Mouse (Mus musculus) ovary, postnatal 36 days (tissue): ENCODE data around the gene Impad1.

ENCODE experiments used
- DNase-seq: peaks from one replicate; pipeline ENCODE4 v3.0.0; 2022; ENCODE audit warnings: low spot score, mixed read lengths

Gene Impad1

GRCm38 (mm10) chr4:4792992-4793834 is at the start of gene Impad1:
Gene Impad1, minus strand, starts transcription at chr4:4793355.
- DNase-seq, result peak; percentile 89

GRCm38 (mm10) chr4:4840145-4840544 is 47.0 kb upstream of the Impad1 start:
- no peak for DNase-seq

DNA sequence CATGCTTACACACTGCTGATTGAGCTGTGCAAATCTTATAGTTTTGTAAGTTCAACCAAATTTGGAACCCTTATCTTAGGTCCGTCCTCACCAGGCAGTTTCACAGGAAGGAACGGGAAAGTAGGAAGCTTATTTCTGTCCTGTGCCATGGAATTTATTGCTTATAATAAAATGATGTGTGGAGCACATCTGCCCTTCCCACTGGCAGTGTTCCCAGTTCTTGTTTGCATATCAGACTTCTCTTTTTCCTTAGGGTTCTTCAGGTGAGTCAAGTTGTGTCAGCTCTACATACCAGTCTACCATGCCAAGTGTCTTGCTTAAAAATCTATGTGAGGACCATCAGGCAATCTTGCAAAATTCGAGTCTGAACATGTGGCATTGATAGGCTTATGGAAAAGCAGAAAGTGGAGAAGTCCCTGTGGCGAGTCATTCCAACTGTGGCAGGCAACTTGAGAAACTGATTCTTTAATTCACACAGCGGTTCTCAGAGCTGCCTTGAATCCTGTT is 40.7 kb upstream of the Impad1 start:
- no peak for DNase-seq

- DNase-seq, result no peak
Measured at GRCm38 (mm10) chr4:4828131-4828530, 35.0 kb upstream of the Impad1 start.

DNA sequence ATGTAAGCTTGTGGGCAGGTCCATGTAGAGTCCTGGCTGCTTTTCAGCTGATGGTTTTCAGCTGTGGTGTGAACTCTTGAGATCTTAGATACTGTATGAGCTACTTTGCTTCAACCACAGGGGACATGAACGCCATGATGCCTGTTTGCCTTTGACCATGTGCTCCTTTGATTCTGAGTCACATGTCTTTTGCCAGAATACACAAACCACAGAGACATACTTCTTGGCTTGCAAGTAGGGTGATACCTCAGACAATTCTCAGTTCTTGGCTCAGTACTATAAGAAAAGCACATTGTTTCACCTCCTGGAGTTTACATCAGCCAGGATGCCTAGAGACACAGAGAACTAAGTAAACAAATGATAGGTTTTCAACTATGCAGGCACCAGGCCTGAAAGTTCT is 29.0 kb upstream of the Impad1 start:
- DNase-seq, result no peak

GRCm38 (mm10) chr4:4792141-4792991 is 789 bp downstream of the Impad1 start:
- DNase-seq, result peak; percentile 56

DNA sequence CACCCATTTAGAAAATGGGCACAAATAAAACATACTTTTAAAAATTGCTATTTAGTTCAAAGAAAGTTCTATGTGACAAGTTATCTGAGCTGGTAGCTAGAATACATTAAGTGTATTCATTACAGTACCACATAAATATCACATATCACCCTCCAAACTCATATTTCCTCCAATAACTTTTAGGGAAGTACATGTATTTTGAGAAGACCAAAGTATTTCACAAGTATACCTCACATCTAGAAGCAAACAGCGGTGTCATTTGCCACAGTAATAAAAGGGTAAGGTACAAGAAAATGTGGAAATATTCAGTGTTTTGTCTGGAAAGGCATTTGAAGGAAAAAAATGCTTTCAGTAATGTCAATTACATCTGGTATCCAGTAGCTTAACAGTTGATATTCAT is 2.0 kb downstream of the Impad1 start:
- DNase-seq, result no peak

DNA sequence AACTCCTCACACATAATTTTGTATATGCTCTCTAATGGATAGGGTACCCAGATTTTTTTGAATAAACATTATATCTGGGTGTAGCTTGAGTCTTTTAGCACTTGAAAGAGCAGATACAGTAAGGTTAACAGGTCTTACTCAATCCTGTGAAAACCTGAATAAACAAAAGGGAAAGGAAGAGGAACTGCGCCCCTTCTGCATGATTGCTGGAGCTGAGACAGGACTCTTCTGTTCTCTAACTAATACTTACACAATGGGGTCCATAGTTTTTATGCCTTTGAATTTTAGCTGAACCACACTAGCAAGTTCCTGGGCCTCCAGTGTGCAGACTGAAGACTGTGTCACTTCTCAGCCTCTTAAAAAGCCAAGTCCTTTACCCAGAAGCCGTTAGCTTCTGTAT is 8.0 kb downstream of the Impad1 start:
- DNase-seq, result no peak

GRCm38 (mm10) chr4:4784305-4784704 is 8.8 kb downstream of the Impad1 start:
- DNase-seq, result no peak

GRCm38 (mm10) chr4:4783686-4783957 is 9.5 kb downstream of the Impad1 start:
- DNase-seq, result no peak

- no peak for DNase-seq
Measured at GRCm38 (mm10) chr4:4782882-4783685, 10.1 kb downstream of the Impad1 start.

DNA sequence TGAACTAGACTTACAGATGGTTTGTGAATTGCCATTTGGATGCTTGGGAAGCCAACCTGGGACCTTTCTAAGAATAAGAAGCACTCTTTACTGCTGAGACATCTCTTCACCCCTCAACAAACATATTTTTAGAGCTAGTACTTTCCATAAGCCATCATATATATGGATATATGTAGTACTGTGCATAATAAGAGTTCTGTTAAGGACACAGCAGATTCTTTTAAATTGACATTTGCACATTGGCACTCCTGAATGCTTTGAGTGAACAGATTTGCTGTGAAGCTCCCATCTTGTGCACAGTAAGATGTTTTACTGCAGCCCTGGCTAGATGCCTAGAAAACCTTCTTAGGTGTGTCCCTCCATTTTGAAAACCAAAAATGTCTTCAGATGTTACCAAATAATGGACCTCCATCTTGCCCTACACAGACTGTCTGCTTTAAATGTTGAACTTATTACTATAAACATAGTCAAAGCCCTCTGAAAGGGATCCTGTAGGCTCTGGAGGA is 13.8 kb downstream of the Impad1 start:
- DNase-seq, result no peak

- DNase-seq, result no peak
Measured at GRCm38 (mm10) chr4:4771523-4772114, 21.5 kb downstream of the Impad1 start.

- DNase-seq, result no peak
Measured at GRCm38 (mm10) chr4:4765806-4766205, 27.3 kb downstream of the Impad1 start.

- DNase-seq, result no peak
Measured at GRCm38 (mm10) chr4:4758376-4758775, 34.8 kb downstream of the Impad1 start.

DNA sequence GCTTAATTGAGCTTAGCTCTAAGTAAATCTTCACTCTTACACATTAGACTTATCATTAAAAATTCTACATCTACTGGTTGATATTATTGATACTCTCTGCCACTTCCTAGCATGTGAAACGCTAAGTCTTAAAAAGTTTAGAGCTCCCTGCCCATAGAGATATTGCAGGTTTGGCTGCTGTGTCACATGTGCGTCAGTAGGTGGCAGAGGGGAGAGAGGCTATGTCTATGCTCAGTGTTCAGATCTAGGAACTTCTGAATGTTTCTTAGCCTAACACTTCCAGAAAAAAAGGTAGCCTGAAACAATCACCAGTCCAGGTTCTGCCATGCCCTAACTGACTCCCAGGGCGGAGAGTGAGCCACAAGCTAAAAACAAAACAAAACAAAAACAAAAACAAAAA is 63.7 kb downstream of the Impad1 start:
- no peak for DNase-seq

DNA sequence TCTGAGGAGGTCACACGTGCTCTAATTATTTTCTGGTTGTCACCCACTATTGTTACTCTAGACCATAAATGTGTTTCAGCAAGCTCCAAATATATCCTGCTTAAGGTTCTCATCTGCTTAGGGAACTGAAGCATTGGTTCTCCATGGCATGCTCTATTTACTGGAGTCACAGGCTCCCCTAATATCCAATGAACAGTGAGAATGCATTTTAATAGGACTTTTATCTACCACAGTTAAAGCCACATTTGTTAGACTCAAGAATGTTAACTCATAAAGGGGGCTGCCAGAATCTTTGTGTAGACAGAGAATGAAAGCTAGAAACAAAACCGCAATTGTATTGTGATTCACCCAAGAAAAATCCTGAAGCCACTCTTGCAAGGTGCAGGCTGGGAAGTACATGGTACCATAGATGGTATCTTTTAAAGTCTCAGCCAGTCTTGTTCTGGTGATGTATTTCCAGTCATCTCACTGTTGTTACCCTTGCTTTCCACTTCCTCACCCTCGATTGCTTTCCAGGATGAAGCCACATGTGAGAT is 66.8 kb downstream of the Impad1 start:
- no peak for DNase-seq

GRCm38 (mm10) chr4:4723821-4724220 is 69.3 kb downstream of the Impad1 start:
- no peak for DNase-seq

GRCm38 (mm10) chr4:4722081-4722480 is 71.1 kb downstream of the Impad1 start:
- DNase-seq, result no peak

GRCm38 (mm10) chr4:4717763-4718347 is 75.3 kb downstream of the Impad1 start:
- DNase-seq, result no peak
